Mouse (Mus musculus) kidney, adult 11 months (tissue): ENCODE results near the gene Myo1e.
A peak's percentile ranks its signal among the peaks of the same experiment; 100 is the strongest.

Experiments
- DNase-seq: peaks from one replicate; pipeline ENCODE4 v3.0.0; 2022

The Myo1e gene

DNA sequence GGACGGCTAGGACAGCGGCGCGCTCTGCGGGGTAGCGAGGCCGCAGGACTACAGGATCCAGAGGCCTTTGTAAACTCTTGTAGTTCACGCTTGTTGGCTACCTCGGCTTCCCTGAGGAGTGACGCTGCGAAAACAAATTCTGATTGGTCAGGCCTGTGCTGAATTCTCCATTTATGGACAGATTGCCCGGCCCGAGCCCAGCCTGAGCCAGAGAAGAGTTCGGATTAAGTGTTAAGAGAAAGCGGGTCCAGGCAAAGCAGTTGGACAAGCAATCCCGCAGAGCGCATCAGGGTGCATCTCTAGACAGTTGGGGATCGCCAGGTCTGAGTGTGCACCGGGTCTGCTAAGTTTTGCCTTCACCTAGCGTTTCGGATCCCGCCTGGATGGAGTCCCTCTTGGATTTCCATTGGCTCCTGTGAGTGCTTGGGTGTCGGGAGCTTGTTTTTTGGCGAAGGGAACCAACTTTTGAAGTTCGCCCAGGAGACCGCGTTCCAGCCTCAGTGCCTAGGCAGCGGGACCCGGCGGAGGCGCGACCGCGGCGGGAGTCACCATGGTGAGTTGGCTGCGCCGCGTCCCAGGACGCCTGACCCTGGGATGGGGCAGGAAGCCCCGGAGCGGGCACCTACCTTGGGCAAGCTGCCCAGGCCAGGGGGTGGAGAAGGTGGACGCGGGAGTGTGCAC, at the start of gene Myo1e:
Gene Myo1e, plus strand, starts transcription at position 200 of the 681 bp plus-strand sequence.
- peak; percentile 97 for DNase-seq

DNA sequence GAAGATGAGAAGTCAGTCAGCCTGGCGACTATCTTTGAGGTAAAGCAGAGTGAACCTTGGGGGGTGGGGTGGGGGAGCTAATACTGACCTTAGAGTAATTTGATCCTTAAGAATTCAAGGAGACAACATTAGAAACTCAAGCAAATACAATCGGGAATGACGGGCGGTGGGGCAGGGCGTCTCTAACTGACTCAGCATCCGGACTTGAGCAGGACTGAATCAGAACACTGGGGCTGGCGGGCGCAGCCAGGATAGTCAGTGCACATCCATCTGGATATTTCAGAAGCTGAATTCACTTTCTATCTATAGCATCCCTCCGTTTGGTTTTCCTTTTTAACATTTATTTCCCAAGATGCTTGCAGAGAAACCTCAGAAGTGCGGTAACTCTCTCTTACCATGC, 47.1 kb upstream of the Myo1e start:
- no peak for DNase-seq

DNA sequence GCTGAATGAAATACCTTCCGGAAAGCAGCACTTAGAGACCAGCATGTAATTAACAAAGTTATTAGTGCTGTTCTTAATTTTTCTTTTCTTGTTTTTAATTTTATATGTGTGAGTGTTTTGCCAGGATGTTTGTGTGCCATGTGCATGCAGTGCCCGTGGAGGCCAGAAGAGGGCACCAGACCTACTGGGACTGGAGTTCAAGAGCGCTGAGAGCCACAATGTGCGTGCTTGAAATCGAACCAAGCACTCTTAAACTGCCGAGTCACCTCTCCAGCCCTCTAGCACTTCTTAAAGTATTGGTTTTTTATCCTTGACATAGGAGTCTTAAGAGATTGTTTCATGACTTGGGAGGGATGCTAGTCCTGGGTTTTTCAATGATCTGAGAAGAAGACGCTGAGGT, 38.2 kb upstream of the Myo1e start:
- DNase-seq = no peak

DNA sequence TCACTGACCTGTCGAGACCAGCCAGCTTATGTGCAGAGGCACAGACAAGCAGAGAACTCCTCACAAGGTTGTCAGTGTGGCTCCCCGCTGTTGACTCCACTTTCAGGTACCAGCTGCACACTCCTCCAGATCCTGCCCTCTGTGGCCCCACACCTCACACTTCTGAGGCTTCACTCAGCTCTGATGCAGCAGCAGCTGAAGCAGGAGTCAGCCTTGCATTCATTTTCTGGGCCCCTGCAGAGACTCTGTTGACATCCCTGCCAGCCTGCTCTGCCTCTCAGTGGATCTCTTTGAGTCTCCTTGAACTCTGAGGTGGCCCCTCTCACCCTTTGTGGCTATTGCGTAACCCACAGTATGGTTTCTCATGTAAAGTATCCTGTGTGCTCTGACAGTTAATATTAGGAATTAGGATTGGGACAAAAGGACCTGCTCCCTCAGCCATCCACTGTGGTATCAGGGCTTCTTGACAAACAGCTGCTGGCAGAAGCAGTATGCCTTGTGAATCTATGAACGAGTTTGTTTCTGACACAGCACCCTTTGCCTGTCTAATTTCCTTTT, 32.8 kb upstream of the Myo1e start:
- DNase-seq = no peak

DNA sequence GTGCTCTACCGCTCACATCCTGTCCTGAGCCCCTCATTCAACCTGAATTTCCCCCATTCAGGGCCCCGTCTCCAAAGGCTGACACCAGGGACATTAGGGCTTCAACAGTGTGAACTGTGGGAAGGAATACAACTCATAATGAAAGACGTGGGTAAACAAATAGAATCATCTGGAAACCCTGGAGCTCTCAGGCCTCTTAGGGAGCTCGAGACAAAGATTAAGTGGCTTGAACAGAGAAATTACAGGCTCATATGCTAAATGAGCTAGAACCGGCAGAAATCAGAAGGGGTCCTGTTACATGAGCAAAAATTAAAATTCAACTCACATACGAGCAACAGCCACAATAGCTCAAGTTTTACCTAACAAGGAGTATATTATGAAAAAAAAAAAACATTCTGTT, 32.3 kb upstream of the Myo1e start:
- DNase-seq = no peak

DNA sequence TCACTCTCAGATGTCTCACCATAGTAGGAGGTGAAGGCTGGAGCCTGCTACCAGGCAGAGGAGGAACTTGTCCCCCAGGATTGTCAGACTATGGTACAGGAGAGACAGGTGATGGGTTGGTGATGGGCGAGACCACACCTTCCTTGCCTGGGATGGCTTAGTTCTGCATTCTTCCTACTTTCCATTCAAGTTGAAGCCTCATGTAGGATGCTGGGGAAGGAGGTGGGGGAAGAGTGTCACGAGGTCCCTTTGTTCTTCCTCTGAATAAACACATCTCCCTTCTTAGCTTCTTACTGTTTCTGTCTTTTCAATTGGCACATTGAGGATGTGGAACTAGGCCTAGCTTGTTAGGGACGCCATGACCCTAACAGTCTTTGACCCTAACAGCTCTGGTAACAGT, 30.9 kb upstream of the Myo1e start:
- no peak for DNase-seq

DNA sequence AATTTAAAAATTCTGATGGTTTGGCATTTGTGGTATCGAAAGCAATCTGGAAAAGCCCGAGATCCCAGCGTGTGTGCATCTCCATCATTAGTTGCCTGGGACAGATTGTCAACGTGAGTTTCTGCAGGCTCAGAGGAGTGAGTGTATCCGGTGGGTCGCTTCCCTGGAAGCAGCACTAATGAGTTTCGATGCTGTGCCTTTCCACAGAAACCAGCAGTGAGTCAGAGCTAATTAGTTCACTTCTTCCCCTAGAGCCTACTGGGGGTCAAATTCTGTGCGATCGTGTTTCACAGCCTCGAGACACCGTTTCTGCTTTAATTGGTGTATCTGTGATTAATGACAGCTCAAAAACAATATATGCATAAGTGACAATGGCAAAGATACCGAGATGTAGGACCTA, 25.4 kb upstream of the Myo1e start:
- no peak for DNase-seq

DNA sequence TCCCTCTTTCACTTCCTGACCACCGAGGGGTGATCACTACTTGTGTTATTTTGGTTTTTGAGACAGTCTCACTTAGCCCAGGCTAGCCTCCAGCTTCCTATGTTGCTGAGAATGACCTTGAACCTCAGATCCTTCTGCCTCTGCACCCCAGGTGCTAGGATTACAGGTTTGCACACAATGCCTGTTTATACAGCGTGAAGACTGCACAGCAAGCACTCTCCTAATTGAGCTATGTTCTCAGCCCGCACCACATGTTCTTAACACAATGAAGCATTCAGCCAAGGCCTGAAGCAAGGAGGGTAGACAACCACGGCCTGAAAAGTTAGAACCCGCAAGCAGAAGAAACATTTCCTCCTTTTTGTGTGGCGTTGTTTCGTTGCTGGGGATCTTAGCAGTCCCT, 24.5 kb upstream of the Myo1e start:
- no peak for DNase-seq

DNA sequence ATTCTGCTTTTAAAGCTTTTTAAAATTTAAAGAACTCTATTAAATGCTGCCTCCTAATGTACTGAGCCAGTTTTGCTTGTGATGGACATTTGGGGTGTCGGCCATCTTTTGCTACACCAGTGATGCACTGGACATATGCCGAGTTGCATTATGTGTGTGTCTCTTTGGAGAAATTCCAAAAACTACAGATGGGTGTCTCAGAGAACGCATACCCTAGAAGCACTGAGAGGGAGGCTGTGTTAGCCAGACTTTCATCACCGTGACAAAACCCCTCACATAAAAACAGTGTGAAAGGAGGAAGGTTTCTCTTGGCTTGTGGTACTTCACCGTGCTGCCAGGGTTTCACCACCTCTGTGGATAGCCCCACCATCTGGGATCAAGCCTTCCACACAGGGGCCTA, 14.8 kb upstream of the Myo1e start:
- DNase-seq = no peak

DNA sequence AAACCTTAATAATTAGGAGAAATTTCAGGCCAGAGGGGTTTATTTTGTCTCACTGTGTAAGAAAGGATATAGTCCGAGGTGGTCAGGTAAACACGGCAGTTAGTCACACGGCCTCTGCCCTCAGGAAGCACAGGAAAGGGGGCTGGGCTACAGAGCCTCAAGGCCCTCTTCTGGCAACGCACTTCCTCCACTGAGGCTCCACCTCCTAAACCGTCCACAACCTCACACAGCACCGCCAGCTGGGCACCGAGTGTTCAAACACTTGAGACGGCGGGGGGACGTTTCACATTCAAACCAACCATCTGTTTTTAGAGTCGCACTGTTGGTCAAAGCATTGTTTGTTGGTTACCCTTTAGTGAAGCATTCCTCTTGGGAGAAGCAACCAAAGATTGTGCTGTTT, 12.5 kb upstream of the Myo1e start:
- DNase-seq = no peak

DNA sequence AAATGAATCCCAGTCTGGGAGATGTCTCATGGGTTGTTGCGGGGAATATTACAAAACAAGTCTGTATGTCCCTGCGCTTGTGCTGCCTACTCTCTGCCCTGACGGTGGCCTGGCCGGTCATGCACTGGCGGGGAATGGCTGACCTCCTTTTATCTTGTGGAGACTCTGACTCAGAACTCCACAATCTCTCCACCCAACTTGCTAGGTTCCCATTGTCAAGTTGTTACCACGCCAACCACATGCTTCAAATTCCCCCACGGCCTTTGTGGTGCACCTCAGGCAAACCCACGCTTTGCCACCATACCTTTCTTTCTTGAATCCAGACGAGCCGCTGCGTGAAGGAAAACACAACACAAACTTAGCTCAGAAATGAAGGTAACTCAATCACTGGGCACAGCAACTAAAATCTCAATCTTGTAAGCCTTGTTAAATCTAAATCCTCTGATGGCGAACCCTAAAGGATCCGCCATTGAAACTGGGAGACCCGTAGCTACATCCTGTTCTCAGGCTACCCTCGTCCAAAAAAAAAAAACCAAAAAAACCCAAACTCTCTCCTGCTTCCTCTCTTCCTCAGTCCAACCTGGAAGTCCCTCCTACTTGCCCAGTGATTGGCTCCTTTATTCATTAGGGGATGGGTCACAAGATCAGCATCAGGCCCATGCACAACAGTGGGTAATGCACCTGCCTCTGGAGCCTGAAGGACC, 10.0 kb upstream of the Myo1e start:
- no peak for DNase-seq

DNA sequence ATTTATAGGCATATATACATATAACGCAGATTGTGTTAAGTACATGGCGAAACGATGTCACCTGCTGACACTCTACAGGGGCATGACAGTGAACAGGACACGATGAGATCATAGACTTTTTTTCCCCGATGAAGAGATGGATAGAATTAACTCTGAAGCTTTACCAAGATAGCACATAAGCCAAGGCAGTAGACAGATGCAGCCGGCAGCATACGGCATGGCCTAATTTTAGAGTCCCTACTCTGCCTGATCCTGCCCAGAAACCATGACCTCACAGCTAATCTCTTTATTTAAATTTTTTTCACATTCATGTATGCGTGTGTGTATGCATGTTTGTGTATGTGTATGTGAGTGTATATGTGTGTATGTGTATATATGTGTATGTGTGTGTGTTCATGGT, 9.2 kb upstream of the Myo1e start:
- DNase-seq = no peak

DNA sequence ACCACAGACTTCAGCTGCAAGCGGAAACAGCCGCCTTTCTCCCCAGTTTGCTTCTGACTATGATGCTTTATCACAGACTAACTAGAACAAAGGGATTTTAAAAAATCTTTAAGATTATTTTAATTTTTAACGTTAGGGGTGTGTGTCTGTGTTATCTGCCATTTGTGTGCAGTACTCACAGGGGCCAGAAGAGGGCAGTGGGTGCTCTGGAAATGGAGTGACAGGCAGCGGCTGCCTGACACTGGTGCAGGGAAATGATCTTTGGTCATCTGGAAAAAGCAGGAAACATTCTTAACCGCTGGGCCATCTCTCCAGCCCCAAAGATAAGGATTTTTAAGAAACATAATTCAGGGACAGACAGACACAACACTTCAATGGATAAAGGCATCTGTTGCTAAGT, 4.4 kb upstream of the Myo1e start:
- peak; percentile 45 for DNase-seq

DNA sequence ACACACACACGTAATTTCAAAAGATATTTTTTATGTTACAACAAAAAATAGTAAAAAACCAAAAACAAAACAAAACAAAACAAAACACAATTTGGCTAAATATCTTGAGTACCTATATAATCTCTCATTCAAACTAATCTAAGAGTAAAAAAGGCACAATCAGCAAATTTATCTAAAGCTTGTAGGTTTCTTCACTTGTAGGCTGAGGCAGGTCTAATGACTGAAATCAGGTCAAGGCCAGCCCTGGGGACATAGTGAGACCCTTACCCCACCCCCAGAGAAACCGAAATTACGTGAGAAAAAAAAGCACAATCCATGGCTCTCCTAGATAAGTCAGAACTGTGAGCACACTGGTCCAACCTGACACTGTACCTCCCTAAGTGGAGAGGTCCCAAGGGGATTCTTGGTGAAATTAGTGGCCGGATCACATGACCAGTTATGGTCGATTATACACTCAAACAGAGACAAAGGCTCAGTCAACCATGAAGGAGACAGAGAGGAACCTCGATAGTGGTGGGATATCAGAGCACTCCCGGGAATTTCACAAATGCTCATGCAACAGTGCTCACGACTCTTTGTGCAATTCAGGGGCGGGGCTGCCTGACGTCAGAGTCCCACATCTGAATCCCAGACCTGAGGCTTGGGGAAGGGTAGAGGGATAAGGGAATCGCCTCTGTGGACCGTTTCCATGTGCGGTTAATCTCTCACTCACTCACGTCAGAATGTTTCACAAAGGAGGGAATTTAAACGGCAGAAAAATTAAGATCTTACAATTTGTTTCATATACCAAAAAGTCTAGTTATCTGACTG, 3.7 kb upstream of the Myo1e start:
- DNase-seq = no peak

DNA sequence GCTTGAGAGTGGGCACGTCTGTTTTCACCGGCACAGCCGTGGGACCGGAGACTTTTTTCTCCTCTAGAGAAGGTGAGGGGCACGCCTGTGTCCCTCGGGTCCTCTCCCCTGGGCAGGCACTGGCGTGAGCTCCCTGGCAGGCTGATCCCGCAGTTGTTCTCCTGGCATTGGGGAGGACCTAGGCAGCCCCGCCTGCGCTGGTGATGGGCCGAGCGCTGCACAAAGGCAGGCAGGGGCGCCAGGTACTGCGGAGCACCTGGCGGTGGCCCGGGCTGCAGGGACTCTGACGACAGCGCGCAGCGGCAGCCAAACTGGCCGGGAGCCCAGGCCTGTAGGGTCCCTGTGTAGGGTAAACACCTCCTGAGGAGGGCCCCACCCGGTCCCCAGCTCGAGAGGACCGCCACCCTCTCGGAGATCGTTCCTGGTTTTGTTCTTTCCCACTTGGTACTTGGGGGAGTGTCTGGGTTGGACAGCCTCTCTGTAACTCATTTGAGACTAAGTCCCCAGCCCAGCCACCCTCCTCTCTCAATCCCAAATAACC, 901 bp downstream of the Myo1e start:
- peak; percentile 60 for DNase-seq

DNA sequence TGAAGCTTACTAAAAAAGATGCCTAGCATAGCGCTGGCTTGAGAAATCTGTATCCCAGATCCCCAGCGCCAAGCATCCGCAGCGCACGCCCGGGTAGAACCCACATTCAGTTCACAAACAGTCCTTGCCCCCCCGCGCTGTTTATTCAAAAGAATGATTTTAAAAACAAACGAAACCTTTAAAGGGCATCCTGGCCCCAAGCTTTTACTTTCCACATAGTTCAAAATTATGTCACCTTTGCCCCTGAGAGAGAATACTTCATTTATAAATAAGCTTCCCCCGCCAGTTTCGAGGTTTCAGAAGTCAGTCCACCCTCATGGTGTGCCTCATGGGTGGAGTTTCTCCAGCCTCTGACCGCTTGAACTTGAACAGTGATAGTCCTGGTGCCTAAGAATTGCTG, 1.6 kb downstream of the Myo1e start:
- DNase-seq = no peak

DNA sequence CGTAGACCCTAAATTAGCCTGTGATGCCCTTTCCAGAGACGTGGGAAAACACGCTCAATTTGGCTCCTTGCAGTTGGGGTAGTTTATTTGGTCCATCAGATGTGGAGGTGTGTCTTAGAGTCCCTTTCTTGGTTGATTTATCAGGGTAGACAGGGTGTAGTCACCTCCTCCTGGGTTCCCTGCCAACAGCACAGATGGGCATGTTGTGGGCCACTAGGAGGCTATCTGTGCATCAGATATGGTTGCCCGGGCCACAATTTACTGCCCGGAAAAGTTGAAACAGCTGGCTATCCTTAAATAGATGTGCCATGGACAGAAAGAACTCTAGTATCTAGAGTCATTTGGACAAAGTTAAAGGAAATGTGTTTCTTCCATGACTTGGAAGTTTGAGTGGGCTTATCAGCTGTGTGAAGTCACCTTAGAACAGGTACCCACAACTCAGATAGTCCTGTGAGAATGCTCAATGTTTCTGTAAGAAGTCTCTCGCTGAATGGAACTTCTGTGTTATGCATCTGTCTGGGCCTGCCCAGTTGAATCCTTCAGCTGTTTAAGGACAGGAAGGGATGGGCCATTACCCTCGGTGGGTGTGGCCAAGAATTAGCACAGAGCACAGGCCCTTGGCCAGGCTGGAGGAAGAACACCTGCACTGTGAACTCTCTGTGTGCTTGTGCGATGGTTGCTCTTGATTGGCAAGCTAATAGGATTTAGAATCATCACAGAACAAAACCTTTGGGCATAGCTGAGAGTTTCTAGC, 2.3 kb downstream of the Myo1e start:
- DNase-seq = peak; percentile 68

DNA sequence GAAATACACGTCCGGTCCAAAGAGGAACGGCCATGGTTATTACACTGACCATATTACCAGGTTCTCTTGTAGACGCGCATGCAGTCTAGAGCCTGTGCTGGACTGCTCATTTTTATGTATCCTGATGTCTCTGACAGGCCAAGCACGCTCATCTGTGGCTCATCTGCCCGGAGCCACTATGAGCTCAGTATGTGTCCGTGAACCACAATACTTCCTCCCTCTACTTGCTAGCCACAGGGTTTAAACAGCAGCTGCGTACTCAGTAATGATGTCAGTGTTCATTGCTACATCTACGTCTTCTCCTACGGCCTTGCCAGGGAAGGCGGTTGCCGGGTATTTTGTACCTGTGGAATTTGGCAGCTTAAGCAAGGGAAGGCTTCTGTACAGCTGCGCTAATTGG, 4.5 kb downstream of the Myo1e start:
- DNase-seq = no peak

DNA sequence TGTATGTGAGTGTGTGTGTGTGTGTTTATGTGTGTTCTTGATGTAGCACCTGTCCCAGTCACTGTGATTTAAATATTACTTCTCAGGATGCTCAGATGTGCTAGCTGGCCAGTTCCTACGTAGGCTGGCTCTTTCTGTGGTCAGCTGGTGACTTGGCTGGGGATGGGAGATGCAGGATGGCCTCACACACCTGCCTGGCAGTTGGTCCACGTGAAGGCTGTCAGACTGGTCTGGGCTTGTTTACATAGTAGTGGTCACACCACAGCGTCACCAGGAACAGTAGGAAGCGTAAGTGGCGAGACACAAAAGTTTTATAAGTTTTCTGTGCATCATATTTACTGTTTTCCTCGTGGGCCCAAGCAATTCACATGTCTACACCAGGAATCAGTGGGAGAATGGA, 9.4 kb downstream of the Myo1e start:
- no peak for DNase-seq

DNA sequence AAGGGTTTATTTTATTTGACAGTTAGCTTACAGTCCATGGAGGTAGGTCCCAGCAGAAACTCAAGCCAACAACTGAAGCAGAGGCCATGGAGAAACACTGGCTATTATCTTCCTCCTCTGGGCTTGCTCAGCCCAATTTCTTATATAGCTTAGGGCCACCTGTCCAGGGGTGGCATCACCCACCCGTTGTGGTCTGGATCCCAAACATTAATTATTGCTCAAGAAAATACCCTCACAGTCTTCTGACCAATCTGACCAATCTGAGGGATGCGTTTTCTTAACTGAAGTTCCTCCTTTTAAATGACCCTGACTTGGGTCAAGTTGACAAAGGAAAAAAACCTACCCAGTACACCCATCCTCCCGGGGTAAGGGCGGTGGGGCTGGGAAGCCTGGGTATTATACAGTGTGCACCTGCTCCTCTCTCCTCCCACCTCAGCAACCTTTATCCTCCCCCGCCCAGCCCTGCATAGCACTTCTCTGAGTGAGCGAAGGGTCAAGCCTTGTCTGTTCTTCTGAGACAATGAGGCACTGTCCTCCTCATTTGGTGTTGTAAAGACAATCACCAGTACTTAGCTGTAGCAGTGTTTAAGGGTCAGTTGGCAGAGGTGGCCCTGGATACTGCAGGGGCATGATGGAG, 12.3 kb downstream of the Myo1e start:
- no peak for DNase-seq

DNA sequence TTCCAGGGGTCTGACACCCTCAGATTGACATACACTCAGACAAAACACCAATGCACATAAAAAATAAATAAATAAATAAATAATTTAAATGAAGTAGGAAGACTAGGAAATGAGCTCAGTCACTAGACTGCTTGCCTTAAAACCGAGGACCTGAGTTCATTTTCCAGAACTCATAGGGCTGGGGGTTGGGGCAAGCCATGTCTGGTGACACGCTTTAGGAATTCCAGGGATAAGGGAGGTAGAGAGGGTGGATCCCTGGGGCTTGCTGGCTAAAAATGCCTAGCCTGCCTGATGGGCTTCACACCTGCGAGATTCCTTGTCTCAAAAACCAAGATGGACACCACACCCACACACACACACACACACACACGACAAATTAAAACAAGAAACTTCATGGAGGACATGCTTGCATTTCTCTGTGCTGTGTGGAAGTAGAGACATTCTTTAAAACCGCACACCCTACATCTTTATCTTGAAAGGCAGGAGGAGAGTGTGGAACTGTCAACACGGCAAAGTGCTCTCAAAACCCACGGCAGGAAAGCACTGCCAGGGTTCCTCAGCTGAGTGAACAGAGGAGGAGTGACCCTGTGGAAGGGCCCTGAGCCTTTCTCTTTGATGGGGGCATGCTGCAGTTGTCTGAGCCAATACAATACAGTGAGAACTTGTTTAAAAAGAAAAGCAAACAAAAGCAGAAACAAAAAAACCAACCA, 13.5 kb downstream of the Myo1e start:
- DNase-seq = no peak

DNA sequence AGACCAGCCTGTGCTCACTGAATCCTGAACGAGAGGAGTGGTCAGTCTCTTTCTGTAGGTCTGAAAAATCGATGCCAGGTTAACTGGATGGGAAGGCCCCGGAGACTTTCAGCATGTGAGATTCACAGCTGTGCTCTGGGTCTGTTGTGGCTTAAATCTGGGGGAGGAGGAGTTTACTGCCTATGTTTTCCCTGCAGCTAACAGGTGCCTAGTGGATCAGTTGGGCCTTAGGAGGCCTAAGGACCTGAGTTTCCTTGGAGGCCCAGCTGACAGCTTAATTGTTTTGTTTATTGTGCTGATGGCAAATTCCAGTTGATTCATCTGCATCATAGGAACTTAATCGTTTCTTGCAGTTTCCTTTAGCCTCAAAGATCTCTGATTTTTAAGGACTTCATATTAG, 16.0 kb downstream of the Myo1e start:
- DNase-seq = no peak
